Mouse (Mus musculus) kidney, postnatal 10 days (tissue): Measurements from ENCODE around the gene Bcl9.

Experiments used
- DNase-seq: peaks from one replicate; pipeline ENCODE4 v3.0.0; 2021; ENCODE audit warnings: mixed read lengths

Gene Bcl9

GRCm38 (mm10) chr3:97294334-97294733, 3.4 kb downstream of the Bcl9 start:
- DNase-seq: no peak

GRCm38 (mm10) chr3:97284878-97285277, 12.8 kb downstream of the Bcl9 start:
- DNase-seq: no peak

- DNase-seq: no peak
Observed at GRCm38 (mm10) chr3:97284056-97284455, 13.7 kb downstream of the Bcl9 start.

GRCm38 (mm10) chr3:97281426-97281825, 16.3 kb downstream of the Bcl9 start:
- no peak for DNase-seq

- DNase-seq: peak; percentile 20
Observed at GRCm38 (mm10) chr3:97275708-97276107, 22.0 kb downstream of the Bcl9 start.

GRCm38 (mm10) chr3:97274516-97275230, 23.0 kb downstream of the Bcl9 start:
- peak; percentile 53 for DNase-seq

- DNase-seq: no peak
Observed at GRCm38 (mm10) chr3:97273876-97274275, 23.8 kb downstream of the Bcl9 start.

- no peak for DNase-seq
Observed at GRCm38 (mm10) chr3:97265667-97266415, 31.9 kb downstream of the Bcl9 start.

GRCm38 (mm10) chr3:97262235-97262634, 35.5 kb downstream of the Bcl9 start:
- DNase-seq: no peak

GRCm38 (mm10) chr3:97255706-97256339, 41.9 kb downstream of the Bcl9 start:
- no peak for DNase-seq

GRCm38 (mm10) chr3:97254861-97255465, 42.8 kb downstream of the Bcl9 start:
- DNase-seq: no peak

GRCm38 (mm10) chr3:97253823-97254600, 43.7 kb downstream of the Bcl9 start:
- no peak for DNase-seq

GRCm38 (mm10) chr3:97252896-97253295, 44.8 kb downstream of the Bcl9 start:
- DNase-seq: no peak

- no peak for DNase-seq
Observed at GRCm38 (mm10) chr3:97242629-97243167, 55.0 kb downstream of the Bcl9 start.

GRCm38 (mm10) chr3:97241826-97242225, 55.9 kb downstream of the Bcl9 start:
- no peak for DNase-seq

- DNase-seq: no peak
Observed at GRCm38 (mm10) chr3:97239793-97240192, 57.9 kb downstream of the Bcl9 start.

GRCm38 (mm10) chr3:97239316-97239715, 58.4 kb downstream of the Bcl9 start:
- no peak for DNase-seq

- DNase-seq: no peak
Observed at GRCm38 (mm10) chr3:97238521-97238920, 59.2 kb downstream of the Bcl9 start.

- no peak for DNase-seq
Observed at GRCm38 (mm10) chr3:97237403-97237802, 60.3 kb downstream of the Bcl9 start.

- DNase-seq: no peak
Observed at GRCm38 (mm10) chr3:97234797-97235196, 62.9 kb downstream of the Bcl9 start.

GRCm38 (mm10) chr3:97232328-97232727, 65.4 kb downstream of the Bcl9 start:
- DNase-seq: no peak

GRCm38 (mm10) chr3:97231857-97232256, 65.9 kb downstream of the Bcl9 start:
- no peak for DNase-seq
